Mouse (Mus musculus): ENCODE data around the gene Gm9844. TPM values are rescaled to one million over a fixed set of nuclear protein-coding genes. Genes with fewer than 3 reads are reported as not detected.
"Not testable (repeated sequence)": the region's sequence is repeated elsewhere in the genome, so short reads cannot be mapped to it uniquely, and the experiment has no call there.

Gene Gm9844
- polyA plus RNA-seq, 1 experiment from 2014 or later, result 20.8 TPM

DNA sequence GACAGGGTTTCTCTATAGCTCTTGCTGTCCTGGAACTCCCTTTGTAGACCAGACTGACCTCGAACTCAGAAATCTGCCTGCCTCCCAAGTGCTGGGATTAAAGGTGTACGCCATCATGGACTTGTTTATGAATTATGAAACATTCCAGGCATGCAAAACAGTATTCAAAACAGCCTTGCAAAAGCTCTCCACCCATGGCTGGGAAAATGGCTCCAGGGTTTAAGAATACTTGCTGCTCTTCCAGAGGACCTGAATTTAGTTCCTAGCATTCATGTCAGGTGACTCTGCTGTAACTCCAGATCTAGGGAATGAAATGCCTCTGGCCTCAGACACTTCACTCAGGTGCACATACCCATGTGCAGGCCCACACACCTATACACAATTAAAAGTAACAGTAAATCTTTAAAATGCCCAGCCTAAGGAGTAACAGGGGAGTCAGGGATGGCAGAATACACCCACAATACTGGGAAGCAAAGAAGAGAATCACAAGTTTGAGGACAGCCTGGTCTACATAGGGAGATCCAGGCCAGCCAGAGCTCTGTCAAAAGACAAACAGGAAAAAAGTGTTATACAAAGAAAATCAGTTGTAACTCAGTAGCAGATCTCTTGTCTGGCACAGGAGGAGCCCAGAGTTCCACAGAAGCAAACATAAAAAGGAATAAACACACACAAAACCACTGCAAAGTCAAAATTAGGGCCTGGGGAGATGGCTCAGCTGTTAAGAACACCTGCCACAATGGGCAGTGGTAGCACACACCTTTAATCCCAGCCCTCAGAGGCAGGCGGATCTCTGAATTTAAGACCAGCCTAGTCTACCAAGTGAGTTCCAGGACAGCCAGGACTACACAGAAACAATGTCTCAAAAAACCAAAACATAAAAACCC lies 29.5 kb downstream of the Gm9844 start:
- no peak overlapping the region for H3K4me2 ChIP-seq (ENCODE audit: low read depth, low read length)
- H3K27me3 ChIP-seq (ENCODE audit: control insufficient read depth, insufficient read depth, low read length), result no peaks in the 10 kb centered on the region
- no peak for ATAC-seq (replicated peaks; ENCODE audit: extremely low read depth, insufficient read depth, low FRiP score)
- H3K4me1 ChIP-seq (ENCODE audit: control insufficient read depth, insufficient read depth, low read length), result peaks cover 9% of the 10 kb centered on the region
- no peaks in the 10 kb centered on the region for H3K9me3 ChIP-seq (replicated peaks; ENCODE audit: control insufficient read depth, low read length)
- H3K4me3 ChIP-seq (ENCODE audit: low read length), result no peak overlapping the region
- H3K27ac ChIP-seq (ENCODE audit: low read length), result no peak overlapping the region
- H3K9ac ChIP-seq (ENCODE audit: low read length), result no peak overlapping the region
- WGBS, result 71% methylated on average over 3 of the region's 3 CpGs
- peaks cover 35% of the 10 kb centered on the region for H3K36me3 ChIP-seq (ENCODE audit: control insufficient read depth, insufficient read depth)

DNA sequence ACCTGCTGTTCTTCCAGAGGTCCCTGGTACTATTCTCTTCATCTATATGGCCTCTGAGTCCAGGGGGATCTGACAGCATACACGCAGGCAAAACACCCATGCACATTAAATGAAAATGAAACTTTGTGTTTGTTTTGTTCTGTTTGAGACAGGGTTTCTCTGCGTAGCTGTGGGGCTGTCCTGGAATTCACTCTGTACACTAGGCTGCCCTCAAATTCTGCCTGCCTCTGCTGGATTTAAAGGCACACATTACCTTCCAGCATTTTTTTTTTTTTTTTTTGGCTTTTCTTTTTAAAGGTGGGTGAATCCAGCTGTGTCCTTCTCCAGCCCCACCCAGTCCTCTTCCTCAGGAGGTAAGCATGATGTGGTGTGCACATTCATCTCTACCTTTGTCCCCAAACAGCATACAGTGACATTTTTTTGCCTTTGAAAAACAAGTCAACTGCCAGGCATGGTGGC lies 30.1 kb downstream of the Gm9844 start:
- 0 out of 2 replicates have a peak, but pooled peaks cover 3% of the 10 kb centered on the region for H3K4me1 ChIP-seq (ENCODE audit: control insufficient read depth, insufficient read depth, low read length)
- H3K27ac ChIP-seq (ENCODE audit: low read length), result no peak overlapping the region
- WGBS, result 87% methylated on average over 2 of the region's 2 CpGs
- no peaks in the 10 kb centered on the region for H3K9me3 ChIP-seq (replicated peaks; ENCODE audit: control insufficient read depth, low read length)
- no peak for ATAC-seq (replicated peaks; ENCODE audit: extremely low read depth, insufficient read depth, low FRiP score)
- peaks cover 29% of the 10 kb centered on the region for H3K36me3 ChIP-seq (ENCODE audit: control insufficient read depth, insufficient read depth)
- H3K4me2 ChIP-seq (ENCODE audit: low read depth, low read length), result no peak overlapping the region
- no peaks in the 10 kb centered on the region for H3K27me3 ChIP-seq (ENCODE audit: control insufficient read depth, insufficient read depth, low read length)
- no peak overlapping the region for H3K4me3 ChIP-seq (ENCODE audit: low read length)
- H3K9ac ChIP-seq (ENCODE audit: low read length), result no peak overlapping the region

DNA sequence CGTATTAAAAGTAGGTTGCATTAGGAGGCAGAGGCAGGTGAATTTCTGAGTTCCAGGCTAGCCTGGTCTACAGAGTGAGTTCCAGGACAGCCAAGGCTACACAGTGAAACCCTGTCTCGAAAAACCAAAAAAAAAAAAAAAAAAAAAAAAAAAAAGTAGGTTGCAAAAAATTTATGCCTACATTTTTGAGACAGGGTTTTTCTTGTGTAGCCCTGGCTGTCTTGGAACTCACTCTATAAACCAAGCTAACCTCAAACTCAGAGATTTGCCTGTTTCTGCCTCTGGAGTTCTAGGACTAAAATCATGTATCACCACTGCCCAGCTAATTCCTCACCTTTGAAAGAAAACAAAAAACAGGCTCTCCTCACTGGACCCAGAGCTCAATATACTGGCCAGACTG lies 33.7 kb downstream of the Gm9844 start:
- H3K27ac ChIP-seq (ENCODE audit: low read length); H3K9ac ChIP-seq (ENCODE audit: low read length); ATAC-seq (replicated peaks; ENCODE audit: extremely low read depth, insufficient read depth, low FRiP score); H3K9me3 ChIP-seq (replicated peaks; ENCODE audit: control insufficient read depth, low read length); H3K36me3 ChIP-seq (ENCODE audit: control insufficient read depth, insufficient read depth); H3K4me2 ChIP-seq (ENCODE audit: low read depth, low read length); H3K4me3 ChIP-seq (ENCODE audit: low read length); H3K4me1 ChIP-seq (ENCODE audit: control insufficient read depth, insufficient read depth, low read length); H3K27me3 ChIP-seq (ENCODE audit: control insufficient read depth, insufficient read depth, low read length): not testable (repeated sequence)
- WGBS, result 94% methylated on average over 2 of the region's 2 CpGs

DNA sequence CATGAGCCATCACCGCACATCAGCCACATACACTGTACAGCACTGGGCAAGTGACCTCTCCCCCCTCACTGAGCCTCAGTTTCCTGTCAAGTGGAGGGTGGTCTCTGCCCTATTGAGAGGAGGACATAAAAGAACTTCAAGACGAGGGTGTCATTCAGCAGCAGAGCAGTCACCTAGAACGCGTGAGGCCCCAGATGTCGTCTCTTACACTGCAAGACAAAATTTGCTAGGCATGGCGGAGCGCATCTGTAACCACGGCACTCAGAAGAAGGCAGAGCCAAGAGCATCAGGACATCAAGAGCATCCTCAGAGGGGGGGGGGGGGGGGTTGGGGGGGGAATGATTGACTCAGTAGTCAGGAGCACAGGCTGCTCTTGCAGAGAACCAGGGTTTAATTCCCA lies 34.3 kb downstream of the Gm9844 start:
- no peak for ATAC-seq (replicated peaks; ENCODE audit: extremely low read depth, insufficient read depth, low FRiP score)
- H3K27ac ChIP-seq (ENCODE audit: low read length), result no peak overlapping the region
- no peaks in the 10 kb centered on the region for H3K27me3 ChIP-seq (ENCODE audit: control insufficient read depth, insufficient read depth, low read length)
- no peaks in the 10 kb centered on the region for H3K4me1 ChIP-seq (ENCODE audit: control insufficient read depth, insufficient read depth, low read length)
- no peak overlapping the region for H3K4me3 ChIP-seq (ENCODE audit: low read length)
- WGBS, result 87% methylated on average over 8 of the region's 8 CpGs
- no peak overlapping the region for H3K9ac ChIP-seq (ENCODE audit: low read length)
- no peaks in the 10 kb centered on the region for H3K9me3 ChIP-seq (replicated peaks; ENCODE audit: control insufficient read depth, low read length)
- no peaks in the 10 kb centered on the region for H3K36me3 ChIP-seq (ENCODE audit: control insufficient read depth, insufficient read depth)
- H3K4me2 ChIP-seq (ENCODE audit: low read depth, low read length), result no peak overlapping the region

DNA sequence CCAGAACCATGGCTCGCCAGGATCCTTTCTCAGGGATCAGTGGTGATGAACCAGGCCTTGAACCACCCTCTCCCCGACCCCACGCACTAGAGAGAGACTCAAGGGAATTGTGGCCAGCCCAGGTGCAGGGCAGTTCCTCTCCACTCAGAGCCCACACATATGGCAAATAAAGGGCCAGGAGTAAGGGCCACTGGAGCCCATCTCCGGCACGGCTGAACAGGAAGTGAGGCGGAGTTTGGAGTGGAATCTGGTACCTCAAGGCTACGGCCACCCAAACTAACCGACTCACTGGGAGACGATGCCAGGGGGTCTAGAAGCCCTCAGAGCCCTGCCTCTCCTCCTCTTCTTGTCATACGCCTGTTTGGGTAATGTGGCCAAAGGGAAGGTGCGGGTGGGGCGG lies 35.2 kb downstream of the Gm9844 start, which contains the start of gene Cd79a:
Gene Cd79a (plus strand): TSS at position 158 of the 400 bp plus-strand sequence.
- Histone ChIP-seq H3K4me3 (ENCODE audit: low read length) (no peak within 1 kb of the TSS), H3K4me2 (ENCODE audit: low read depth, low read length) (no peak within 1 kb of the TSS), H3K36me3 (ENCODE audit: control insufficient read depth, insufficient read depth) (no peaks in the 10 kb centered on the region), H3K27ac (ENCODE audit: low read length) (no peak within 1 kb of the TSS), H3K4me1 (ENCODE audit: control insufficient read depth, insufficient read depth, low read length) (peaks cover 6% of the 10 kb centered on the region), H3K27me3 (ENCODE audit: control insufficient read depth, insufficient read depth, low read length) (no peaks in the 10 kb centered on the region), H3K9me3 (replicated peaks; ENCODE audit: control insufficient read depth, low read length) (no peaks in the 10 kb centered on the region), H3K9ac (ENCODE audit: low read length) (no peak within 1 kb of the TSS)
- ATAC-seq (replicated peaks; ENCODE audit: extremely low read depth, insufficient read depth, low FRiP score), result no peak
- WGBS, result 57% methylated on average over 12 of the region's 12 CpGs

DNA sequence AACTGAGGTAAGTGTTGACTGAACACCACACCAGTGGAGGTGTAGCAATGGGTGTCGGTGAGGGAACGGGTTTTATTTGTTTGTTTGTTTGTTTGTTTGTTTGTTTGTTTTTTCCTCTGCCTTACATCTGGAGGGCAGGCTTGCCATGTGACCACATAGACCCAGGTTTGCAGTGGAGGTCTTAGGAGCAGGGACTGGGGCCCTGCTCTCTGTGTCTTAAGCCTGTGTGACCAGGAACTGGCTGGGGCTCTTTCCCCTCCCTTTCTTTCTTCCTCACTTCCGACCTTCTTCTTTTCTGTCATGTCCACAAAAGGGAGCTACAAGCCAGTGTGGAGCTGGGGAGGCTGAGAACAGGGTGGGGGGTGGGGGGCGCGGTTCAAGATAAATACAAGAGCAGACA lies 35.9 kb downstream of the Gm9844 start:
- Histone ChIP-seq H3K36me3 (ENCODE audit: control insufficient read depth, insufficient read depth) (no peaks in the 10 kb centered on the region), H3K27ac (ENCODE audit: low read length) (no peak overlapping the region), H3K4me2 (ENCODE audit: low read depth, low read length) (no peak overlapping the region), H3K4me3 (ENCODE audit: low read length) (no peak overlapping the region), H3K9me3 (replicated peaks; ENCODE audit: control insufficient read depth, low read length) (no peaks in the 10 kb centered on the region), H3K4me1 (ENCODE audit: control insufficient read depth, insufficient read depth, low read length) (peaks cover 8% of the 10 kb centered on the region), H3K27me3 (ENCODE audit: control insufficient read depth, insufficient read depth, low read length) (no peaks in the 10 kb centered on the region), H3K9ac (ENCODE audit: low read length) (no peak overlapping the region)
- no peak for ATAC-seq (replicated peaks; ENCODE audit: extremely low read depth, insufficient read depth, low FRiP score)
- 70% methylated on average over 5 of the region's 5 CpGs for WGBS

DNA sequence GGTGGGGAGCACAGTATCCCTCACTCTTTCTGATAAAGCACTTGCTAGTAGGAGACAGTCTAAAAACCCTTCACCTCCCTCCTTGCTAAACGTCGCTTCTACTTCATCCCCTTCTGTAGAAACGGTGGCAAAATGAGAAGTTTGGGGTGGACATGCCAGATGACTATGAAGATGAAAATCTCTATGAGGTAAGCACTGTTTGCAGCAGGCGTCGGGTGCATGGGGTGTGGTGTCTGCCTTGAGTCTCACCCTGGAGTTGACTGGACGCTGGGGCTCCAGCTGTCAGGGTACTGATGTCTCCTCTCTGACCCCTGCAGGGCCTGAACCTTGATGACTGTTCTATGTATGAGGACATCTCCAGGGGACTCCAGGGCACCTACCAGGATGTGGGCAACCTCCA lies 39.1 kb downstream of the Gm9844 start:
- Histone ChIP-seq H3K4me1 (ENCODE audit: control insufficient read depth, insufficient read depth, low read length) (peaks cover 22% of the 10 kb centered on the region), H3K4me2 (ENCODE audit: low read depth, low read length) (no peak overlapping the region), H3K27ac (ENCODE audit: low read length) (no peak overlapping the region), H3K4me3 (ENCODE audit: low read length) (no peak overlapping the region), H3K36me3 (ENCODE audit: control insufficient read depth, insufficient read depth) (no peaks in the 10 kb centered on the region), H3K27me3 (ENCODE audit: control insufficient read depth, insufficient read depth, low read length) (no peaks in the 10 kb centered on the region), H3K9ac (ENCODE audit: low read length) (no peak overlapping the region), H3K9me3 (replicated peaks; ENCODE audit: control insufficient read depth, low read length) (no peaks in the 10 kb centered on the region)
- 67% methylated on average over 6 of the region's 6 CpGs for WGBS
- no peak for ATAC-seq (replicated peaks; ENCODE audit: extremely low read depth, insufficient read depth, low FRiP score)

DNA sequence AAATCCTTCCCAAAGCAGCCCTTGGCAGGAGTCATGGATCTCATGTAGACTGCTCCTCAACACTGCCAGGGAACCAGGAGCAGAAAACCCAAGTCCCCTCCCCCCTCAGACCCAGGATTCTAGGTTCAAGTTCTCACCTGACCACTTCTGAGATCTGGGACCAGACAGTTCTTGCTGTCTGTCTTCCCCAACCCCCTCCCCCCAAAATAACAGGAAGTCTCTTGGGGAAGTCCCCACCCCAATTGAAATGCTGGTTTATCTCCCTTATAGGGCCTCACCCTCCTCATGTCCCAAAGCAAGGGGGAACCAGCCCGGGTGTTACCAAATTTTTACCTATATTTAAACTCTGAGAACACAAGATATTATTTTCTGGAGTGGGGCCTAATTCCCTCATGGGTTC lies 39.8 kb downstream of the Gm9844 start:
- peak overlapping the region; percentile 94 for H3K27ac ChIP-seq (ENCODE audit: low read length)
- peak overlapping the region; percentile 96 for H3K4me2 ChIP-seq (ENCODE audit: low read depth, low read length)
- no peak overlapping the region for H3K4me3 ChIP-seq (ENCODE audit: low read length)
- no peaks in the 10 kb centered on the region for H3K9me3 ChIP-seq (replicated peaks; ENCODE audit: control insufficient read depth, low read length)
- no peak overlapping the region for H3K9ac ChIP-seq (ENCODE audit: low read length)
- no peaks in the 10 kb centered on the region for H3K36me3 ChIP-seq (ENCODE audit: control insufficient read depth, insufficient read depth)
- H3K27me3 ChIP-seq (ENCODE audit: control insufficient read depth, insufficient read depth, low read length), result no peaks in the 10 kb centered on the region
- WGBS, result 36% methylated on average over 1 of the region's 1 CpGs
- H3K4me1 ChIP-seq (ENCODE audit: control insufficient read depth, insufficient read depth, low read length), result peaks cover 29% of the 10 kb centered on the region
- no peak for ATAC-seq (replicated peaks; ENCODE audit: extremely low read depth, insufficient read depth, low FRiP score)

DNA sequence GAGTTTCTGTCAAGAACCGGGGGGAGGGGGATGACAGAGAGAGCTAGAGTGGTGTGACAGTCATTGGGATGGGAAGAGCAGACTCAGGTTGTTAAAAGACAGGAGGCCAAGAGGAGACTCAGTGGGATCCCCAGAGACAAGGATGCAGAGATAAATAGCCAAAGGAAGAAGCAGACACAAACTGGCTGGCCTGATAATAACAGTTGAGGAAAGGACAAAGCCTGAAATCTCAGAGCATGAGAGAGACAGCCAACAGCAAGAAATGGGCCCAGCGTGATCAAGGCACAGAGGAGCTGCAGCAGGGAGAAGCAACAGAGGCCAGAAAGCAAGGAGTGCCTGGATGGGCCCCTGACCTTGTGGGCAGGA lies 40.2 kb downstream of the Gm9844 start:
- Histone ChIP-seq H3K36me3 (ENCODE audit: control insufficient read depth, insufficient read depth) (no peaks in the 10 kb centered on the region), H3K27ac (ENCODE audit: low read length) (peak overlapping the region; percentile 94), H3K27me3 (ENCODE audit: control insufficient read depth, insufficient read depth, low read length) (no peaks in the 10 kb centered on the region), H3K9me3 (replicated peaks; ENCODE audit: control insufficient read depth, low read length) (no peaks in the 10 kb centered on the region), H3K4me1 (ENCODE audit: control insufficient read depth, insufficient read depth, low read length) (peaks cover 32% of the 10 kb centered on the region), H3K9ac (ENCODE audit: low read length) (peak overlapping the region; percentile 92), H3K4me2 (ENCODE audit: low read depth, low read length) (peak overlapping the region; percentile 96), H3K4me3 (ENCODE audit: low read length) (peak overlapping the region; percentile 88)
- WGBS, result 53% methylated on average over 2 of the region's 2 CpGs
- ATAC-seq (replicated peaks; ENCODE audit: extremely low read depth, insufficient read depth, low FRiP score), result no peak
